Mouse (Mus musculus) kidney, adult 18-20 months (tissue): ENCODE data around the gene Zbtb1.
"Not testable (repeated sequence)": the region's sequence is repeated elsewhere in the genome, so short reads cannot be mapped to it uniquely, and the experiment has no call there.

Experiments
- DNase-seq: peaks from one replicate; pipeline ENCODE4 v3.0.0; 2021

Zbtb1 gene

GRCm38 (mm10) chr12:76405183-76405970 lies 35.3 kb downstream of the Zbtb1 start:
- peak; percentile 49 for DNase-seq

DNA sequence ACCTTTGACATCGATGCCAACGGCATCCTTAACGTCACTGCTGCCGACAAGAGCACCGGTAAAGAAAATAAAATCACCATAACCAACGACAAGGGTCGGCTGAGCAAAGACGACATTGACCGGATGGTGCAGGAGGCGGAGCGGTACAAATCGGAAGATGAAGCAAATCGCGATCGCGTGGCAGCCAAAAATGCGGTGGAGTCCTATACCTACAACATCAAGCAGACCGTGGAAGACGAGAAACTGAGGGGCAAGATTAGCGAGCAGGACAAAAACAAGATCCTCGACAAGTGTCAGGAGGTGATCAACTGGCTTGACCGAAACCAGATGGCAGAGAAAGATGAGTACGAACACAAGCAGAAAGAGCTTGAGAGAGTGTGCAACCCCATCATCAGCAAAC lies 35.9 kb downstream of the Zbtb1 start:
- DNase-seq: peak; percentile 7

DNA sequence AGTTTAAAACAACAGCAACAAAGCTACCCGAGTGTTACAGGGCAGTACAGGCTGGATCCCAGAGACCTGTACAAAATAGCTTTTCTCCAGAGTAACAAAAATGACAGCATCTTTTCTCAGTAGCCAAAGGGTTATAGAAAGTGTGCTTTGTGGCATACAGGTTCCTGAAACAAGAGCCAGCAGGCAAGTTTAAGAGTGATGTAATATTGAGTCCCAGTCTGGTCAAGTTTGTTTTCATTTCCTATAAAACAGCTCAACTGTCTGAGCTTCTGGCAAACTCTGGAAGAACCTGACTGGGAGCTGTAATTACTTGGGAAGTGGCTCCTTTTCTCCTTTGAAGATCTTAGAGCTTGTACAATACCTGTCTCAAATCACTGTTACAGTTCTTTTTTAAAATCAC lies 37.1 kb downstream of the Zbtb1 start:
- DNase-seq: no peak

DNA sequence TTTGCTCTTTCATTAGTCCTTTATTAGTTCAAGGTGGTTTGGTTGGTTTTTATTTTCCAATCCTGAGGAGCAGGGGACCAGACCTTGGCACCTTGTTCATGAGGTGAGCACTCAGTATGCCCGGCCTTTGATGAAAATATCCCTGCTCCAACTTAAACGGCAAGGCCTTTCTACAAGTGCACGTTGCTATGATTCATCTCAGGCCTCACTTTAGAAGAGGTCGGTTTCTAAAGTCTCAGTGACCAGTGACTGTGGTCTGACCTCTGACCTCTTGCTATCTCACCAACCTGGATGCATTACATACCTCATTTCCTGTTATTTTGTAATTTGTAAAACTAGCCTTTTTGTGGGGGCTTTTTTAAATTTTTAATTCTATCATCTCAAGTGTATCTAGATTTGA lies 39.1 kb downstream of the Zbtb1 start:
- DNase-seq: no peak

DNA sequence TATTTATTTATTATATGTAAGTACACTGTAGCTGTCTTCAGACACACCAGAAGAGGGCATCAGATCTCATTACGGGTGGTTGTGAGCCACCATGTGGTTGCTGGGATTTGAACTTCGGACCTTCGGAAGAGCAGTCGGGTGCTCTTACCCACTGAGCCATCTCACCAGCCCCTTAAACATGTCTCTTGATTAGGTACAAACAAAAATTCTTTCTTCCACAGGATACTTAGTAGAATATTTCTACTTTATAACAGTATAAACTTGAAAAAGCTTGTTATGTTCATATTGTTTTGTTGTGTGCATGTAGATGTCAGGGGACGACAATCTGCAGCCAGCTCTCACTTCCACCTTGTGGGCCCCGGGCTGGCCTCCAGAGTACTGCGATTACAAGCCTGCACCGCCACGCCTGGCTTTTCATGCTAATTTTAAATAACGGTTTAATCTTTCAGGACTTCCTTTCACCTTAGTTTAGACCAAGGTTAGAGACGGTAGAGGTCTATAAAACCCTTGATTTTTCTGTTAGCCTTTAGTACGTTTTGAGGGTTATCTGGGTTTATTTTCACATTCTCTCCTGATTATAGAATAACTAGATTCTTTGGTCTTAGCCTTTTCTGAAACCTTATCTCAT lies 45.4 kb downstream of the Zbtb1 start:
- no peak for DNase-seq

- DNase-seq: peak; percentile 46
Observed at GRCm38 (mm10) chr12:76417433-76417854, 47.4 kb downstream of the Zbtb1 start, which contains the start of gene Ppp1r36. Gene Ppp1r36 (plus strand): TSS chr12:76417538.

DNA sequence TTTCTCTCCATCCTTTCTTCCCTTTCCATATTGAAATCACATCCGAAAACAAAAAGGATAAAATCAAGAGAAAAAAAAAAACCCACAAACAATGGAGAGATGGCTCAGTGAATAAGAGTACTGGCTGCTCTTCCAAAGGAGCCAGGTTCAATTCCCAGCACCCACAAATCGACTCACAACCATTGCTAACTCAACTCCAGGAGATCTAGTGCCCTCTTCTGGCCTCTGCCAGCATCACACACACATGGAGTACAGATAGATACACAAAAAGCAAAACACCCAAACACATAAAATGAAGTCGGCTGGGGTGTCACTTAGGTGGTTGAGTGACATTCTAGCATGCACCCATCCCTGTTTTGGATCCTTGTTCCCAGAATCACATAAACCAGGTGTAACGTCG lies 48.3 kb downstream of the Zbtb1 start:
- no peak for DNase-seq

- no peak for DNase-seq
Observed at GRCm38 (mm10) chr12:76425256-76425655, 55.2 kb downstream of the Zbtb1 start.

DNA sequence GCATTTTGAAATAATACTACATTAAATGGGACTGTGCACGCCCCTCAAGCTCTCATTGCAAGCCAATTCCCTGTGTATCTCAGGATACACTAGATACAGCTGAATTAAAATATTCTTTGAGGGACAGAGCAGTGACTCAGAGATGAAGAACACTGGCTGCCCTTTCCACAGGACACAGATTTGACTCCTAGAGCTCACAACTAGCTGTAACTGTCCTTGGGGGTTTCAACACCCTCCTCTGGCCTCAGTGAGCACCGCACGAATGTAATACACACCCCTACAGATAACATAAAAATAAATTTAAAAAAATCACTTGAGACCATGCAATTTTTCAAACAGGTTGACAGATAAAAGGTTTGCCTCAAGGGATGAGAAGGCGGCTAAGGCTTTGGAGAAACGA lies 57.5 kb downstream of the Zbtb1 start:
- no peak for DNase-seq

DNA sequence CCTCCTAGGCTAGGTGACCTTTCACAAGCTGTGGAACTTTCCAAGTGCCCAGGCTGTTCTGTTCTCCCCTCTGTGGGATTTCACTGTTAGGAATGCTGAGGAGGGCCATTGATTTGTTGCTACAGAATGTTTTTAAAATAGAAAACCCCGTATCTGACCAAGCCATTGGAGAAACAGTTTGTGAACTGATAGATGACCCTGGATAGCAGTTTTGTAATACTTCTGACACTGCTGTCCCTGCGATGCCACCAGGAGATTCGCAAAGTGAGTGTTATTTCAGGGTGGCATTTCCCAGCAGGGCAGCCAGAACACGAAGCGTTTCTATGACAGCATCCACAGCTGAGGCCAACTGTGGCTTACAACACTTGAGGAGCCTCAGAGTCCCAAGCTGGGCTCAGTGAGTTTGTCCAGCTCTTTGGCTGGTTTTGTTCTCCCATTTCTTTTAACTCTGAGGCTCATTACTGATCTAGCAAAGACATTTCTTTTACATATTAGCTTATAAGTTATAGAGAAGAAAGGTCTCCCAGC lies 60.9 kb downstream of the Zbtb1 start:
- no peak for DNase-seq

GRCm38 (mm10) chr12:76431431-76431830 lies 61.4 kb downstream of the Zbtb1 start:
- DNase-seq: no peak

DNA sequence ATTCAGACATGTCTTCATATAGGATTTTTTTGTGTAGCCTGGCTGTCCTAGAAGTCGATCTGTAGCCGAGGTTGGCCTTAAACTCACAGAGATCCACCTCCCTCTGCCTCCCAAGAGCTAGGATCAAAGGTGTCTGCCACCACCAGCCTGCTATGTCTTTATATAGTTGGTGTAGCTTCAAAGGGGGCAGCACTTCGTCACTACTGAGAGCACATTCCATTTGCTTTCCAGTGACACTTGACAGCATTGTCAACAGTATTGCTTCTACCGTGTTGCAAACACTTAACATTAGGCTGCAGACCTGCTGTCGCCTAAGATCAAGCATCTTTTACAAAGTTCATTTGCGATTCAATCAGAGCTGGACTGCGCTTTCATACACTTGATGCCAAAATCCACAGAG lies 64.0 kb downstream of the Zbtb1 start:
- DNase-seq: no peak

DNA sequence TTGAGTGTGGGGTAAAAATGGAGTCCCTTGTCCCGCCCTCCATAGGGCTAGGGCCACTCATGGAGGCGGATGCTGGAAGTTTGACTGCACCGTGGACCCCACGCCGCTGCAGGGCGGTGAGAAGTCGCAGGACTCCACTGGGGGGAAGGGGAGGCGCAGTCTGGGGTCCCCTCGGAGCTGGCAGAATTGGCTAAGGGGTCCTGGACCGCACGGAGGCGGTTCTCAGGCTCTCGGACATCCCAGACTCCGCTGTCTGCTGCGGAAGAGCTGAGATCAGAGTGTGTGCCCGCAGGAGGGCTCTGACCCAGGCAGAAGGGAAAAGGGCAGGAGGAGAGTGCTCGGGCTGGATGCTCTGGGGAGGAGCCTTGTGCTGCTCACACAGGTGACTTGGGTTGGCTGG lies 65.0 kb downstream of the Zbtb1 start:
- DNase-seq: no peak

- no peak for DNase-seq
Observed at GRCm38 (mm10) chr12:76435549-76435948, 65.5 kb downstream of the Zbtb1 start.

GRCm38 (mm10) chr12:76443488-76443887 lies 73.4 kb downstream of the Zbtb1 start:
- not testable (repeated sequence) for DNase-seq

GRCm38 (mm10) chr12:76444359-76444772 lies 74.3 kb downstream of the Zbtb1 start:
- DNase-seq: peak; percentile 25

DNA sequence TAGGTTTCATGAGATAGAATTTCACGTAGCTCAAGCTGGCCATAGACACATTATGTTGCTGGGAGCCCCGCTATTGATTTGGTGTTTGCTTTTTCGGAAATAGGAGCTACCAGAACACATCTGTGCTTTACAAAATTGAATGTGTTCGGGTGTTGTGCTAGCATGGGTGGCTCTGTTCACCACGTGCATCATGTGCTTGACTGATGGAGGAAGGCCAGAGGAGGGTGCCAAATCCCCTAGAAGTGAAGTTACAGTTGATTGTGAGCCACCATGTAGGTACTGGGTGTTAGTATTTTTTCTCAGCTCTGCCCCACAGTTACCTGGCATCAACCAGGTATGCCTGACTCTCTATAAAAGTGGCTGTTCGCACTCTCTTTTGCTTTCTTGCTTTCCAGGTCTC lies 74.8 kb downstream of the Zbtb1 start:
- peak; percentile 17 for DNase-seq

DNA sequence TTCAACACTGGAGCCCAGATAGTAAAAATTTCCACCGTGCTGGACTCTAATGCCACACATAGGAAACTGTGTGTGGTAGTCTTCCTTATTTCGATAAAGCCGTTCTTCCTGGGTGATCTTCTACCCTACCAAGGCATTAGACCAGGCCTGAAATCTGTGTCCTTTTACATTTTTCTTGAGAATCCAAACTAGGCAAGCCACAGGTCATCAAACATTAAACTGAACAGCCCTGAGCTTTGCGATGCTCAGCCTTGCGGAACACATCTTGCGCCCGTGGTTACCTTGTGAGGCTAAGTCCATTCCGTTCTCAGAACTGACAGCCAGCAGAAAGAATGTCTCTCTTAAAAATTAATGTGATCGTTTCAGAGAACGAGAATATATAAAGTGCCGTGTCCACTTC lies 76.1 kb downstream of the Zbtb1 start:
- peak; percentile 52 for DNase-seq
